Mouse (Mus musculus) heart, embryonic 13.5 days (tissue): Measurements from ENCODE around the gene A630076J17Rik. TPM values are rescaled to one million over a fixed set of nuclear protein-coding genes. Genes with fewer than 3 reads are reported as not detected.

Experiments used
- ATAC-seq: fragments of 200-750 bp; cut with Nextera tagmentation; 2 replicates; pipeline ENCODE4 v1.8.0; 2017; ENCODE audit warnings: moderate TSS enrichment; ENCODE audit not compliant: insufficient number of reproducible peaks, low FRiP score, low TSS enrichment; ENCODE audit errors: extremely low read depth
- H3K27ac ChIP-seq: fragments of 300-500 bp; sonication (generic); replicated peaks from 2 replicates; pipeline ENCODE4 v1.5.1; 2015; ENCODE audit warnings: moderate library complexity, mild to moderate bottlenecking, inconsistent platforms
- H3K27me3 ChIP-seq: fragments of 300-500 bp; sonication (generic); replicated peaks from 2 replicates; pipeline ENCODE4 v1.6.1; 2015; ENCODE audit warnings: mild to moderate bottlenecking, inconsistent platforms
- H3K36me3 ChIP-seq: fragments of 300-500 bp; sonication (generic); 2 replicates; pipeline ENCODE4 v1.6.1; 2015; ENCODE audit warnings: mild to moderate bottlenecking, inconsistent platforms
- H3K4me1 ChIP-seq: fragments of 300-500 bp; sonication (generic); 2 replicates; pipeline ENCODE4 v1.6.1; 2015; ENCODE audit warnings: inconsistent platforms
- H3K4me2 ChIP-seq: fragments of 300-500 bp; sonication (generic); 2 replicates; pipeline ENCODE4 v1.6.1; 2015; ENCODE audit warnings: inconsistent platforms, mild to moderate bottlenecking, moderate library complexity
- H3K4me3 ChIP-seq: fragments of 300-500 bp; sonication (generic); 2 replicates; pipeline ENCODE4 v1.5.1; 2015; ENCODE audit warnings: moderate library complexity, mild to moderate bottlenecking, inconsistent platforms
- H3K9ac ChIP-seq: fragments of 300-500 bp; sonication (generic); 2 replicates; pipeline ENCODE4 v1.6.1; 2015; ENCODE audit warnings: inconsistent platforms, mild to moderate bottlenecking, moderate library complexity
- H3K9me3 ChIP-seq: fragments of 300-500 bp; sonication (generic); 2 replicates; pipeline ENCODE4 v1.6.1; 2016; ENCODE audit warnings: inconsistent platforms
- WGBS: fragments of 180-500 bp; shearing (Covaris S2); methylation state at CpG from one replicate; pipeline ENCODE4 v1.1.7; 2015; ENCODE audit warnings: mixed read lengths; 5-methylcytosine and 5-hydroxymethylcytosine counted together
- polyA plus RNA-seq: library from polyadenylated mRNA; unstranded; fragments of >200 nt; fragmentation: Nextera tagmentation; extraction: Ambion mirVana; gene quantifications from 2 replicates; pipeline ENCODE4 v1.2.1, GENCODE M21; 2015

The A630076J17Rik gene
- polyA plus RNA-seq, 1 experiment from 2014 or later = not detected

DNA sequence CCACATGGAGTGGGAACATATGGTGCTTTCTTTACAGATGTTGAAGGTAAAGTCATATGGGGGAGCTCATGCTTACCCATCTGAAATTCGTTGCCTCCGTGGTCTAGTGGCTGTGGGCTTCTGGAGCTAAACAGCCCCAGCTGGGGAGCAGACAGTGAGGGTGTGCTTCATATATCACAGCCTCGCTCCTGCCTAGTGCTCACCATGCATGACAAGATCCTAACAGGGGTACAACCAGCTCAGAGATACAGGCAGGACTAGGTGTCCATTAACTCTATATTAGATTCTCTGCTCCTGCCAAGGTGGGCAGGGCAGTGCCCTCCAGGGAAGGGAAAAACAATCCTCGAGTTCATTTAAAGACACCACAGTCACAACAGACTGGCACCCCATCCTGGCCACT is 788 bp downstream of the A630076J17Rik start:
- H3K27ac ChIP-seq = no peak overlapping the region
- no peak overlapping the region for H3K9ac ChIP-seq
- no peak overlapping the region for H3K4me2 ChIP-seq
- H3K36me3 ChIP-seq = no peaks in the 10 kb centered on the region
- ATAC-seq = no peak
- no peaks in the 10 kb centered on the region for H3K9me3 ChIP-seq
- H3K27me3 ChIP-seq = peaks cover 27% of the 10 kb centered on the region
- no peak overlapping the region for H3K4me3 ChIP-seq
- 64% methylated on average over 4 of the region's 4 CpGs for WGBS
- H3K4me1 ChIP-seq = peaks cover 12% of the 10 kb centered on the region

DNA sequence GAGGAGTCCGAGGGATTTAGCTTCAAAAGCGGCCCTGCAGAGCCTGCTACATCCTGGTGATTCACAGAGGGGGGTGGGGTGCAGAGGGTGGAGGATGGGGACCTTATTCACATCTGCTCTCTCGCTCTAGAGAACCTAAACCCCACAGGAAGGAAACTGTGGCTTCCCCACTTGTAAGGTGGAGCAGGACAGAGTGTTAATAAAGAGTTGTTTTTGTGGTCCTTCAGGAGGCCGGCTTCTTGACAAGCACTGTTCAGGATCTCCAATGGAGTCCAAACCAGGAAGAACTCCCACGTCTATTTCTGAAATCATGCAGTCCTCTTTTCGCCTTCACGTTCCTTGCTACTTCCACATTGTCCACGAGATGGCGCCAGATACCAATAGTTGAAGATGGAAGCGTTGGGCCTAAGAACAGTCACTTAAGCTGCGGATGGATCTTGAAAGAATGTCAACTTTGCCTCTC is 3.0 kb downstream of the A630076J17Rik start:
- Histone ChIP-seq H3K27ac (no peak overlapping the region), H3K9me3 (no peaks in the 10 kb centered on the region), H3K4me2 (peak overlapping the region; percentile 49), H3K36me3 (no peaks in the 10 kb centered on the region), H3K4me3 (no peak overlapping the region), H3K4me1 (peaks cover 12% of the 10 kb centered on the region), H3K27me3 (peaks cover 27% of the 10 kb centered on the region), H3K9ac (0 out of 2 replicates have a peak overlapping the region, but pooled peaks have one; percentile 56)
- whole genome bisulfite sequencing = 5% methylated on average over 11 of the region's 11 CpGs
- no peak for ATAC-seq

- Histone ChIP-seq H3K4me2 (no peak overlapping the region), H3K27me3 (peaks cover 27% of the 10 kb centered on the region), H3K9me3 (no peaks in the 10 kb centered on the region), H3K4me3 (no peak overlapping the region), H3K9ac (no peak overlapping the region), H3K4me1 (peaks cover 12% of the 10 kb centered on the region), H3K36me3 (no peaks in the 10 kb centered on the region), H3K27ac (no peak overlapping the region)
- WGBS = 15% methylated on average over 2 of the region's 2 CpGs
- ATAC-seq = no peak
These were observed 3.5 kb downstream of the A630076J17Rik start for GRCm38 (mm10) chr3:107233945-107234344.

DNA sequence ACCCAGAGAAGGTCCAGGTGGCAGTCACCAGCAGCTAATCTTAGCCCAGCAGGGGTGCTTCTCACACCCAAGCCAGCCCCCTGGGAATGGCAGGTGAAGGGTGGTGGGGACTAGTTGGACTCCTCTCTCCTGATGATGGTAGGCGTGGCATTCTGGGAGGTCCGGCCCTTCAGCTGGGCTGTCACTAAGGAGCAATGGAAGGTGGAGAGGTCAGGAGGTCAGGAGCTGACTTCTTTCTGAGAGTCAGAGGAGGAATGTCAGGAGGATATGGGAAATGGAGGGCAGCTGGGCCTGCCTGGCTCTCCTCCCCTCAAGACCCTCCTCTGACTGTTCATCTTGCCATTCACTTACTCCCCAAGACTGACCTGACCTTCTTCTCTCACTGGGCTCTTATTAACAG is 7.6 kb downstream of the A630076J17Rik start:
- Histone ChIP-seq H3K4me3 (no peak overlapping the region), H3K4me1 (0 out of 2 replicates have a peak, but pooled peaks cover 3% of the 10 kb centered on the region), H3K36me3 (no peaks in the 10 kb centered on the region), H3K4me2 (no peak overlapping the region), H3K9me3 (no peaks in the 10 kb centered on the region), H3K27ac (no peak overlapping the region), H3K9ac (no peak overlapping the region), H3K27me3 (peaks cover 17% of the 10 kb centered on the region)
- WGBS = 60% methylated on average over 2 of the region's 2 CpGs
- ATAC-seq = no peak

GRCm38 (mm10) chr3:107238471-107238980 is 8.1 kb downstream of the A630076J17Rik start:
- H3K9me3 ChIP-seq = no peaks in the 10 kb centered on the region
- H3K4me3 ChIP-seq = no peak overlapping the region
- H3K4me1 ChIP-seq = no peaks in the 10 kb centered on the region
- H3K9ac ChIP-seq = no peak overlapping the region
- H3K36me3 ChIP-seq = no peaks in the 10 kb centered on the region
- 83% methylated on average over 8 of the region's 8 CpGs for WGBS
- no peak overlapping the region for H3K27ac ChIP-seq
- H3K4me2 ChIP-seq = no peak overlapping the region
- ATAC-seq = no peak
- peaks cover 14% of the 10 kb centered on the region; the same call in 1 of the 2 replicates for H3K27me3 ChIP-seq

DNA sequence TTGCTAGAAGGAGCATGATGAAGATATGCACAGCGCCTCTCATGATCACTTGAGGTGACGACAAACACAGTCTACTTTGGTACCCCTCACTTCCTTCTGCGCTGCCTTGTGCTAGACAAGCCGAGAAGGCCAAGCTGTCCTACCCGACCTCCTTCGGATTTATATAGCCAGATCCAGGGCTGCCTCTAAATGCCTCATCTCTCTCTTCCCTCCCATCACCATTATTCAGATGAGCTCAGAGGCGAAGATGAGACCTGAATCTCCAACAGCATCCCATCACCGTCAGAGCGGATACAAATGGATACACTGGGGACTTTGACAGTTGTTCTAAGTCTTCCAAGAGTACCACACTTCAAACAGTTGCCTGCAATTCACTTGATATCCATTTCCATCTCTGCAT is 9.2 kb downstream of the A630076J17Rik start, which contains the start of gene Prok1:
Gene Prok1 (minus strand): TSS at position 101 of the 400 bp plus-strand sequence.
- 78% methylated on average over 9 of the region's 9 CpGs for WGBS
- H3K9ac ChIP-seq = no peak within 1 kb of the TSS
- no peaks in the 10 kb centered on the region for H3K4me1 ChIP-seq
- H3K4me3 ChIP-seq = no peak within 1 kb of the TSS
- no peaks in the 10 kb centered on the region for H3K36me3 ChIP-seq
- no peak within 1 kb of the TSS for H3K4me2 ChIP-seq
- no peaks in the 10 kb centered on the region for H3K9me3 ChIP-seq
- peaks cover 18% of the 10 kb centered on the region for H3K27me3 ChIP-seq
- no peak within 1 kb of the TSS for H3K27ac ChIP-seq
- ATAC-seq = no peak

DNA sequence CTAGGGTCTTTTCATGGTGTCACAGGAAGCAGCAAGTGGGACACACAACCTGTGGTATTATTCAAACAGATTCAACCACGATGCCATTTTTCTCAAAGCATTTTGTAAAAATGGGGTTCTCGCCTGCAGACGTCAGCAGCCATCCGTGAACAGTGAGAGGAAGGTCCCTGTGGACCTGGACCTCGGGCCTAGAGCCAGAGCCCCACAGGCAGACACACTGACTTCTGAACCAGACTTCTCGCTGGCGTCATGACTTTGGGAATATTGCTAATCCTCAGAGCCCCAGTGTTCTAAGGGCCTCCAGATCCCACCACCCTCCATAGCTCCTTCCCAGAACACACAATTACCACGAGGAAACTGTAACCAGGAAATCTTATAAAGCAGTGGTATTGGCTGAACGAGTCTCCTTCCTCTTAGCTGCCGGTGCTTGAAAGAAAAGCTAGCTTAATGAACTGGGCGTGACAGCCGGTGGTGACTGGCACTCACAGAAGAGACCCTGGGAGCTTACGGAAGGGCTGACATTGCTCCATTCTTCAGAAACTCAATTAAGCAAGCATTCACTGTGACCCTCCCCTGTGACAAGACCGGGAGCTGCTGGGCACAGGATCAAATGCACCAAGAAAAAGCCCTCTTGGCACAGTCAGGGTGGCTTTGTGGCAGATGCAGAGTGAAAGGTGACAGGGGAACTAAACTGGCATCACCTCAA is 11.1 kb downstream of the A630076J17Rik start:
- WGBS = 52% methylated on average over 14 of the region's 14 CpGs
- Histone ChIP-seq H3K4me1 (no peaks in the 10 kb centered on the region), H3K4me3 (no peak overlapping the region), H3K36me3 (no peaks in the 10 kb centered on the region), H3K9me3 (no peaks in the 10 kb centered on the region), H3K27me3 (peaks cover 22% of the 10 kb centered on the region), H3K27ac (no peak overlapping the region), H3K4me2 (no peak overlapping the region), H3K9ac (no peak overlapping the region)
- ATAC-seq = no peak

GRCm38 (mm10) chr3:107246876-107247275 is 16.5 kb downstream of the A630076J17Rik start:
- Histone ChIP-seq H3K27ac (no peak overlapping the region), H3K9me3 (no peaks in the 10 kb centered on the region), H3K9ac (no peak overlapping the region), H3K4me3 (no peak overlapping the region), H3K4me1 (no peaks in the 10 kb centered on the region), H3K36me3 (no peaks in the 10 kb centered on the region), H3K4me2 (no peak overlapping the region), H3K27me3 (peaks cover 11% of the 10 kb centered on the region)
- ATAC-seq = no peak
- WGBS = 76% methylated on average over 6 of the region's 6 CpGs

DNA sequence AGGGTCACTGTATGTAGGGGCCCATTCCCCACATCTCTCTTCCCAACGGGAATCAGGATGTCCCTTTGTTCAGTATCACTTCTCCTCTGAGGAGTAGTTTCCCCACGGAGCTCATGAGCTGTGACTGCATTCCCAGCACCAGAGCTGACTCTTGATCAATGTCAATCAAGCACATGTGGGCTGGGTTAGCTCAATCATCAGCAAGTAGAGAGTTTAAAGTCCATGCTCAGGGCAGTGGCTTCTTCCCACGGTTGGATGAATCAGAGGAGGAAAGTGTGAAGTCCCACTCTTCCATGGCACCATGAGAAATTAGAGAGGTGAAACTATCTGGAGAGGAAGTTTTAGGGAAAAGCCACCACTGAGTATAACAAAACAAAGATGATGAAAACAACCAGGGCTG is 18.6 kb downstream of the A630076J17Rik start:
- Histone ChIP-seq H3K4me3 (no peak overlapping the region), H3K9ac (no peak overlapping the region), H3K27ac (no peak overlapping the region), H3K4me2 (no peak overlapping the region), H3K27me3 (peaks cover 8% of the 10 kb centered on the region; the same call in 1 of the 2 replicates), H3K36me3 (no peaks in the 10 kb centered on the region), H3K9me3 (no peaks in the 10 kb centered on the region), H3K4me1 (no peaks in the 10 kb centered on the region)
- ATAC-seq = no peak
- WGBS = 35% methylated on average over 3 of the region's 3 CpGs

DNA sequence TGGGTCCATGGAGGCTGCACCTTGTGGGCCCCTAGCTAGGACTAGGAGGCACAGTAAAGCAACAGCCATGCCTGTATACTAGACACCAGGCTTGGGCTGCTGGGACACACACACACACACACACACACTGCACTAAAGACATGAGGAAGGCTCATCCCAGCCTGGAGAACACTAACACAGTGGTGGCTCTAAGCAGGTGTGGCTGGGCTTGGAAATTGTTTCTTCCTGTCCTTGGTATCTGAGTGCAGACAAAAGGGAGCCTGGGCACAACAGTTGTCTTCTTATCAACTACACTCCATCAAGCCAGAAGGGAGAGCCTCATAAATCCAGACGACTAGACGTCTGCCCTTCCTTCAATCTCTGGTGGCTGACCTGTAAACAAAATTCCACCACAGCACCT is 19.9 kb downstream of the A630076J17Rik start:
- H3K9me3 ChIP-seq = no peaks in the 10 kb centered on the region
- WGBS = 25% methylated on average over 2 of the region's 2 CpGs
- no peaks in the 10 kb centered on the region for H3K36me3 ChIP-seq
- no peak overlapping the region for H3K4me3 ChIP-seq
- H3K4me1 ChIP-seq = no peaks in the 10 kb centered on the region
- no peak overlapping the region for H3K9ac ChIP-seq
- H3K4me2 ChIP-seq = no peak overlapping the region
- 0 out of 2 replicates have a peak, but pooled peaks cover 2% of the 10 kb centered on the region for H3K27me3 ChIP-seq
- H3K27ac ChIP-seq = no peak overlapping the region
- no peak for ATAC-seq

DNA sequence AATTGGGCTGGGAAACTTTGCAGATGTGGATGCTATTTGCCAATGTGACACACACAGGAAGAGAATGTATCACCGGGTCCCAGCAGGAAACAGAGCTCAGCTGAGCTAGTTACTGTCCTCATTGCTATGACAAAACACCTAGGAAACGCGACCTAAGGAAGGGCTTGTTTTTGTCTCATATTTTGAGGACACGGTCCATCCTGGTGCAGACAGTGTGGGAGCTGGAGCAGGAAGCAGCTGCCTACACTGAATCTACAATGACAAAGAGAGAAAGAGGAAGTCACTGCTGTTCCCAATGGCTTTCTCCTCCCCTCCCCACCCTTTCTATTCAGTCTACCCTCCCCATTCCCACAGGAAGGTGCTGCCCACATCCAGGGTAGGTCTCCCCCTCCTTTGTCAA is 21.6 kb downstream of the A630076J17Rik start:
- 52% methylated on average over 4 of the region's 4 CpGs for WGBS
- Histone ChIP-seq H3K9ac (no peak overlapping the region), H3K4me3 (no peak overlapping the region), H3K27me3 (no peaks in the 10 kb centered on the region), H3K27ac (no peak overlapping the region), H3K4me2 (no peak overlapping the region), H3K4me1 (no peaks in the 10 kb centered on the region), H3K9me3 (no peaks in the 10 kb centered on the region), H3K36me3 (no peaks in the 10 kb centered on the region)
- ATAC-seq = no peak; the same call in 1 of the 2 replicates

DNA sequence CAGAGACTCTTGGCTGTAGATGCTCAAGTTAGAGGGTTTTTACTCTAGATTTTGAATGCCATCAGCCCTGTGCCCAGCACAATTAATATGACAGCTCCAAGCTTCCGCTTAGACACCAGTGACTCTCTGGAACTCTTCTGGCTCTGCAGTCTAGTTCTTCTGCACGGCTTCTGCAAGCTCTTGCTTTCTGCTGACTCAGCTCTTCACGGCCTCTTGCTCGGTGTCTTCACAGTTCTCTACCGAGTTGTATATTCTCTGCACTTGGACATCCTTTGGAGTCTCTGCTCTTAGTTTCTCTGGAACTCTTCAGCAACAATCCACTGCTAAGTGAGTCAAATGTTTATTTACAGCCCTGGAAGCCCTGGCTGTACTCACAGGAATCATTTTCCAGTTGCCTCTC is 23.5 kb downstream of the A630076J17Rik start:
- H3K9ac ChIP-seq = no peak overlapping the region
- no peak overlapping the region for H3K4me2 ChIP-seq
- no peaks in the 10 kb centered on the region for H3K4me1 ChIP-seq
- H3K36me3 ChIP-seq = no peaks in the 10 kb centered on the region
- no peaks in the 10 kb centered on the region for H3K27me3 ChIP-seq
- ATAC-seq = no peak
- no peak overlapping the region for H3K27ac ChIP-seq
- H3K4me3 ChIP-seq = no peak overlapping the region
- H3K9me3 ChIP-seq = no peaks in the 10 kb centered on the region
- WGBS = 70% methylated on average over 5 of the region's 5 CpGs
